Mouse (Mus musculus) ES-Bruce4 (cell line): ENCODE data around the gene Tmem143. TPM values are rescaled to one million over a fixed set of nuclear protein-coding genes. Genes with fewer than 3 reads are reported as not detected.

ENCODE experiments used
- H3K27ac ChIP-seq: 2 replicates; pipeline ENCODE4 v1.5.1; 2012; ENCODE audit warnings: low read length, inconsistent platforms; ENCODE audit not compliant: insufficient read depth
- H3K27me3 ChIP-seq: 2 replicates; pipeline ENCODE4 v1.6.1; 2012; ENCODE audit warnings: mild to moderate bottlenecking, low read length, inconsistent platforms; ENCODE audit not compliant: control insufficient read depth, poor library complexity, insufficient read depth, severe bottlenecking
- H3K36me3 ChIP-seq: 2 replicates; pipeline ENCODE4 v1.6.1; 2012; ENCODE audit warnings: inconsistent platforms, mild to moderate bottlenecking, low read length, moderate library complexity; ENCODE audit not compliant: control insufficient read depth, poor library complexity, insufficient read depth, severe bottlenecking
- H3K4me1 ChIP-seq: one replicate; pipeline ENCODE4 v1.8.1; 2011; ENCODE audit warnings: low read length; ENCODE audit not compliant: control insufficient read depth, insufficient read depth
- H3K4me3 ChIP-seq: 2 replicates; pipeline ENCODE4 v1.5.1; 2011; ENCODE audit warnings: low read depth, mild to moderate bottlenecking, low read length
- H3K9ac ChIP-seq: 2 replicates; pipeline ENCODE4 v1.6.1; 2012; ENCODE audit warnings: low read depth, mild to moderate bottlenecking, inconsistent platforms; ENCODE audit not compliant: poor library complexity, severe bottlenecking
- H3K9me3 ChIP-seq: replicated peaks from 2 replicates; pipeline ENCODE4 v1.6.1; 2012; ENCODE audit warnings: mild to moderate bottlenecking, low read length, inconsistent platforms; ENCODE audit not compliant: control insufficient read depth, poor library complexity, insufficient read depth, severe bottlenecking
- CTCF ChIP-seq: IDR thresholded peaks from one replicate; pipeline ENCODE4 v1.8.1; 2011; ENCODE audit warnings: low read depth, low read length
- EP300 ChIP-seq: IDR thresholded peaks from 2 replicates; pipeline ENCODE4 v1.6.1; 2011; ENCODE audit warnings: low read depth, low read length; ENCODE audit not compliant: insufficient read depth
- POLR2A ChIP-seq: IDR thresholded peaks from one replicate; pipeline ENCODE4 v1.8.1; 2011; ENCODE audit warnings: low read length; ENCODE audit not compliant: insufficient read depth
- polyA plus RNA-seq: library from polyadenylated mRNA; stranded (reverse); fragments of >200 nt; gene quantifications from 2 replicates; pipeline ENCODE4 v1.2.4, GENCODE M21; 2011; ENCODE audit warnings: low read depth; ENCODE audit not compliant: missing spikeins, insufficient read depth, insufficient read length

Tmem143 gene
- polyA plus RNA-seq, 1 experiment = 21.7 TPM

- H3K4me1 ChIP-seq = no peaks in the 10 kb centered on the region
- no peak overlapping the region for H3K4me3 ChIP-seq
- TF ChIP-seq POLR2A (no peak), EP300 (no peak), CTCF (no peak)
- H3K27me3 ChIP-seq = no peaks in the 10 kb centered on the region
- H3K36me3 ChIP-seq = no peaks in the 10 kb centered on the region
- no peaks in the 10 kb centered on the region for H3K9me3 ChIP-seq
- H3K27ac ChIP-seq = no peak overlapping the region
- H3K9ac ChIP-seq = no peak overlapping the region
Observed at GRCm38 (mm10) chr7:45915011-45915410, 18.3 kb downstream of the Tmem143 start.

- Histone ChIP-seq H3K36me3 (no peaks in the 10 kb centered on the region), H3K9me3 (no peaks in the 10 kb centered on the region), H3K27me3 (no peaks in the 10 kb centered on the region), H3K27ac (no peak overlapping the region), H3K4me1 (no peaks in the 10 kb centered on the region), H3K4me3 (peak overlapping the region; percentile 27), H3K9ac (no peak overlapping the region)
- TF ChIP-seq EP300 (no peak), CTCF (no peak), POLR2A (no peak)
Observed at GRCm38 (mm10) chr7:45916056-45917003, 19.6 kb downstream of the Tmem143 start.

- H3K27me3 ChIP-seq = no peaks in the 10 kb centered on the region
- H3K27ac ChIP-seq = no peak overlapping the region; the same call in 1 of the 2 replicates
- no peaks in the 10 kb centered on the region for H3K9me3 ChIP-seq
- peak overlapping the region; percentile 19; the same call in 1 of the 2 replicates for H3K9ac ChIP-seq
- H3K36me3 ChIP-seq = no peaks in the 10 kb centered on the region
- H3K4me1 ChIP-seq = peaks cover 1% of the 10 kb centered on the region
- peak overlapping the region; percentile 18; the same call in 1 of the 2 replicates for H3K4me3 ChIP-seq
- TF ChIP-seq POLR2A = no peak
- TF ChIP-seq CTCF = no peak
- no peak for TF ChIP-seq EP300
Observed at GRCm38 (mm10) chr7:45917004-45917704, 20.4 kb downstream of the Tmem143 start.

GRCm38 (mm10) chr7:45917926-45918325, 21.2 kb downstream of the Tmem143 start:
- Histone ChIP-seq H3K9ac (no peak overlapping the region), H3K27me3 (no peaks in the 10 kb centered on the region), H3K36me3 (no peaks in the 10 kb centered on the region), H3K4me3 (no peak overlapping the region), H3K9me3 (no peaks in the 10 kb centered on the region), H3K4me1 (peaks cover 2% of the 10 kb centered on the region), H3K27ac (no peak overlapping the region)
- no peak for TF ChIP-seq EP300

GRCm38 (mm10) chr7:45919083-45919671, 22.4 kb downstream of the Tmem143 start:
- H3K9ac ChIP-seq = peak overlapping the region; percentile 48; the same call in 1 of the 2 replicates
- no peaks in the 10 kb centered on the region for H3K36me3 ChIP-seq
- H3K27me3 ChIP-seq = no peaks in the 10 kb centered on the region
- peak; percentile 57; the same call in 1 of the 2 replicates for TF ChIP-seq EP300
- peak; percentile 98 for TF ChIP-seq CTCF
- TF ChIP-seq POLR2A = no peak
- H3K4me3 ChIP-seq = peak overlapping the region; percentile 64
- H3K27ac ChIP-seq = no peak overlapping the region
- peaks cover 2% of the 10 kb centered on the region for H3K4me1 ChIP-seq
- H3K9me3 ChIP-seq = no peaks in the 10 kb centered on the region

- TF ChIP-seq EP300 (no peak), POLR2A (no peak), CTCF (no peak)
- Histone ChIP-seq H3K27ac (no peak overlapping the region), H3K9me3 (no peaks in the 10 kb centered on the region), H3K36me3 (no peaks in the 10 kb centered on the region), H3K4me3 (no peak overlapping the region), H3K4me1 (peaks cover 2% of the 10 kb centered on the region), H3K9ac (no peak overlapping the region), H3K27me3 (no peaks in the 10 kb centered on the region)
Observed at GRCm38 (mm10) chr7:45919761-45920160, 23.0 kb downstream of the Tmem143 start.
